Mouse (Mus musculus) liver, adult 2 months (tissue): ENCODE results near the gene Inafm1. TPM values are rescaled to one million over a fixed set of nuclear protein-coding genes. Genes with fewer than 3 reads are reported as not detected.

Experiments used
- DNase-seq: peaks from one replicate; pipeline ENCODE4 v3.0.0-alpha.2; 2011; ENCODE audit warnings: low read depth, low spot score; ENCODE audit errors: extremely low read depth
- H3K27ac ChIP-seq: fragments of 200-500 bp; replicated peaks from 2 replicates; pipeline ENCODE4 v1.5.1; 2012; ENCODE audit warnings: low read depth, mild to moderate bottlenecking, control low read depth, inconsistent platforms, low read length; ENCODE audit not compliant: insufficient read depth
- H3K27me3 ChIP-seq: fragments of 200-500 bp; 2 replicates; pipeline ENCODE4 v1.6.1; 2012; ENCODE audit warnings: mild to moderate bottlenecking, moderate library complexity, low read length, inconsistent platforms; ENCODE audit not compliant: control insufficient read depth, insufficient read depth
- H3K36me3 ChIP-seq: fragments of 200-500 bp; 2 replicates; pipeline ENCODE4 v1.6.1; 2012; ENCODE audit warnings: low read length, inconsistent platforms; ENCODE audit not compliant: control insufficient read depth, insufficient read depth
- H3K4me1 ChIP-seq: fragments of 200-500 bp; 2 replicates; pipeline ENCODE4 v1.6.1; 2011; ENCODE audit warnings: low read length; ENCODE audit not compliant: control insufficient read depth, insufficient read depth
- H3K4me3 ChIP-seq: fragments of 200-500 bp; 2 replicates; pipeline ENCODE4 v1.5.1; 2011; ENCODE audit warnings: low read depth, mild to moderate bottlenecking, control low read depth, low read length, moderate library complexity; ENCODE audit not compliant: insufficient read depth
- H3K79me2 ChIP-seq: fragments of 200-500 bp; 2 replicates; pipeline ENCODE4 v1.6.1; 2012; ENCODE audit warnings: inconsistent platforms, mild to moderate bottlenecking, low read length, moderate library complexity; ENCODE audit not compliant: control insufficient read depth, insufficient read depth
- H3K9ac ChIP-seq: fragments of 200-500 bp; 2 replicates; pipeline ENCODE4 v1.6.1; 2012; ENCODE audit warnings: low read depth, mild to moderate bottlenecking, control low read depth, inconsistent platforms, low read length
- CTCF ChIP-seq: fragments of 200-500 bp; IDR thresholded peaks from 2 replicates; pipeline ENCODE4 v1.5.1; 2011; ENCODE audit warnings: low read depth, low read length, control low read depth
- POLR2A ChIP-seq: fragments of 200-500 bp; IDR thresholded peaks from 2 replicates; pipeline ENCODE4 v1.6.1; 2011; ENCODE audit warnings: low read length, control low read depth; ENCODE audit not compliant: insufficient read depth; ENCODE audit errors: extremely low read depth
- WGBS: fragments of 180-500 bp; shearing (Covaris S2); methylation state at CpG from one replicate; pipeline ENCODE4 v1.1.7; 2018; 5-methylcytosine and 5-hydroxymethylcytosine counted together
- polyA plus RNA-seq: library from polyadenylated mRNA; depleted of rRNA; stranded (reverse); fragments of >200 nt; gene quantifications from 2 replicates; pipeline ENCODE4 v1.2.3, GENCODE M21; 2012; rRNA removed
- total RNA-seq: library from RNA; depleted of rRNA; stranded (reverse); fragments of >200 nt; gene quantifications from 2 replicates; pipeline ENCODE4 v1.2.3, GENCODE M21; 2014; rRNA removed

The Inafm1 gene
- total and polyA plus RNA-seq, 2 experiments, result 1.9 to 8.8 TPM

- TF ChIP-seq POLR2A (no peak), CTCF (no peak)
- no peak overlapping the region for H3K9ac ChIP-seq
- H3K4me1 ChIP-seq, result 0 out of 2 replicates have a peak, but pooled peaks cover 2% of the 10 kb centered on the region
- WGBS, result 95% methylated on average over 1 of the region's 1 CpGs
- H3K27ac ChIP-seq, result no peak overlapping the region
- no peaks in the 10 kb centered on the region for H3K27me3 ChIP-seq
- DNase-seq, result no peak
- H3K79me2 ChIP-seq, result no peaks in the 10 kb centered on the region
- no peaks in the 10 kb centered on the region for H3K36me3 ChIP-seq
- H3K4me3 ChIP-seq, result no peak overlapping the region
These were observed 32.5 kb downstream of the Inafm1 start for GRCm38 (mm10) chr7:16240978-16241303.

GRCm38 (mm10) chr7:16240281-16240977, 33.0 kb downstream of the Inafm1 start:
- no peaks in the 10 kb centered on the region for H3K27me3 ChIP-seq
- H3K36me3 ChIP-seq, result no peaks in the 10 kb centered on the region
- H3K79me2 ChIP-seq, result no peaks in the 10 kb centered on the region
- 75% methylated on average over 7 of the region's 7 CpGs for WGBS
- H3K4me1 ChIP-seq, result 0 out of 2 replicates have a peak, but pooled peaks cover 2% of the 10 kb centered on the region
- no peak overlapping the region; the same call in 1 of the 2 replicates for H3K4me3 ChIP-seq
- DNase-seq, result no peak
- H3K9ac ChIP-seq, result no peak overlapping the region
- peak overlapping the region; percentile 58 for H3K27ac ChIP-seq
- TF ChIP-seq POLR2A (no peak), CTCF (no peak)

GRCm38 (mm10) chr7:16239554-16239997, 33.8 kb downstream of the Inafm1 start:
- no peak for DNase-seq
- no peak overlapping the region for H3K9ac ChIP-seq
- H3K79me2 ChIP-seq, result no peaks in the 10 kb centered on the region
- WGBS, result 68% methylated on average over 9 of the region's 9 CpGs
- peak overlapping the region; percentile 10 for H3K4me3 ChIP-seq
- TF ChIP-seq CTCF, result no peak
- no peak for TF ChIP-seq POLR2A
- H3K27ac ChIP-seq, result peak overlapping the region; percentile 43; the same call in 1 of the 2 replicates
- 0 out of 2 replicates have a peak, but pooled peaks cover 2% of the 10 kb centered on the region for H3K4me1 ChIP-seq
- no peaks in the 10 kb centered on the region for H3K36me3 ChIP-seq
- no peaks in the 10 kb centered on the region for H3K27me3 ChIP-seq

GRCm38 (mm10) chr7:16229869-16230268, 43.5 kb downstream of the Inafm1 start:
- Histone ChIP-seq H3K4me3 (no peak overlapping the region), H3K27me3 (no peaks in the 10 kb centered on the region), H3K79me2 (no peaks in the 10 kb centered on the region), H3K9ac (no peak overlapping the region), H3K36me3 (no peaks in the 10 kb centered on the region), H3K27ac (peak overlapping the region; percentile 61), H3K4me1 (0 out of 2 replicates have a peak, but pooled peaks cover 1% of the 10 kb centered on the region)
- DNase-seq, result peak; percentile 19
- WGBS, result 35% methylated on average over 5 of the region's 5 CpGs
- TF ChIP-seq CTCF, result no peak
- no peak for TF ChIP-seq POLR2A

Other genes with a start within 250 kb of the Inafm1 start
- 0.55 and 0.87 TPM in 2 replicates for gene Bicra, start 225.7 kb downstream of the Inafm1 start, total RNA-seq
- 3.6 and 4.6 TPM in 2 replicates for gene Bicra, start 225.7 kb downstream of the Inafm1 start, polyA plus RNA-seq
- gene Zfp541, start 211.8 kb downstream of the Inafm1 start, total RNA-seq, result not detected in 2 replicates
- 0.02 TPM in 1 of 2 replicates, not detected in the other for gene Zfp541, start 211.8 kb downstream of the Inafm1 start, polyA plus RNA-seq
- 47.4 and 58.7 TPM in 2 replicates for gene Napa, start 175.2 kb downstream of the Inafm1 start, total RNA-seq
- 101 and 146 TPM in 2 replicates for gene Napa, start 175.2 kb downstream of the Inafm1 start, polyA plus RNA-seq
- gene Kptn, start 153.7 kb downstream of the Inafm1 start, total RNA-seq, result 18.0 and 19.9 TPM in 2 replicates
- 23.1 and 25.7 TPM in 2 replicates for gene Kptn, start 153.7 kb downstream of the Inafm1 start, polyA plus RNA-seq
- gene Slc8a2, start 143.8 kb downstream of the Inafm1 start, total RNA-seq, result 0.07 TPM in 1 of 2 replicates, not detected in the other
- 0.06 TPM in 1 of 2 replicates, not detected in the other for gene Slc8a2, start 143.8 kb downstream of the Inafm1 start, polyA plus RNA-seq
- gene Meis3, start 98.5 kb downstream of the Inafm1 start, total RNA-seq, result 0.46 and 0.94 TPM in 2 replicates
- 0.87 and 2.0 TPM in 2 replicates for gene Meis3, start 98.5 kb downstream of the Inafm1 start, polyA plus RNA-seq
- gene Dhx34, start 51.6 kb downstream of the Inafm1 start, total RNA-seq, result 4.3 and 5.0 TPM in 2 replicates
- 10.5 and 12.5 TPM in 2 replicates for gene Dhx34, start 51.6 kb downstream of the Inafm1 start, polyA plus RNA-seq
- 0.83 and 1.1 TPM in 2 replicates for gene C5ar2, start 29.5 kb downstream of the Inafm1 start, total RNA-seq
- gene C5ar2, start 29.5 kb downstream of the Inafm1 start, polyA plus RNA-seq, result 0.92 and 1.4 TPM in 2 replicates
- 0.46 and 0.47 TPM in 2 replicates for gene C5ar1, start 14.1 kb downstream of the Inafm1 start, total RNA-seq
- 0.88 and 1.3 TPM in 2 replicates for gene C5ar1, start 14.1 kb downstream of the Inafm1 start, polyA plus RNA-seq
- 14.4 and 20.7 TPM in 2 replicates for gene Ccdc9, start 13.2 kb upstream of the Inafm1 start, total RNA-seq
- gene Ccdc9, start 13.2 kb upstream of the Inafm1 start, polyA plus RNA-seq, result 10.7 and 16.2 TPM in 2 replicates
- gene Bbc3, start 34.8 kb upstream of the Inafm1 start, total RNA-seq, result 6.0 and 7.2 TPM in 2 replicates
- 15.2 and 27.9 TPM in 2 replicates for gene Bbc3, start 34.8 kb upstream of the Inafm1 start, polyA plus RNA-seq
- gene Sae1, start 114.2 kb upstream of the Inafm1 start, total RNA-seq, result 15.8 and 16.1 TPM in 2 replicates
- gene Sae1, start 114.2 kb upstream of the Inafm1 start, polyA plus RNA-seq, result 11.5 and 25.8 TPM in 2 replicates
- 5.2 and 7.5 TPM in 2 replicates for gene Zc3h4, start 127.3 kb upstream of the Inafm1 start, total RNA-seq
- gene Zc3h4, start 127.3 kb upstream of the Inafm1 start, polyA plus RNA-seq, result 11.1 and 14.3 TPM in 2 replicates
- gene Tmem160, start 179.2 kb upstream of the Inafm1 start, total RNA-seq, result 31.7 and 32.0 TPM in 2 replicates
- 114 and 128 TPM in 2 replicates for gene Tmem160, start 179.2 kb upstream of the Inafm1 start, polyA plus RNA-seq
- not detected in 2 replicates for gene Npas1, start 204.1 kb upstream of the Inafm1 start, total RNA-seq
- gene Npas1, start 204.1 kb upstream of the Inafm1 start, polyA plus RNA-seq, result not detected in 2 replicates